Mouse (Mus musculus): ENCODE data around the gene Scly. TPM values are rescaled to one million over a fixed set of nuclear protein-coding genes. Genes with fewer than 3 reads are reported as not detected.

Scly gene
- polyA plus RNA-seq, 1 experiment from 2014 or later, result 11.7 TPM

DNA sequence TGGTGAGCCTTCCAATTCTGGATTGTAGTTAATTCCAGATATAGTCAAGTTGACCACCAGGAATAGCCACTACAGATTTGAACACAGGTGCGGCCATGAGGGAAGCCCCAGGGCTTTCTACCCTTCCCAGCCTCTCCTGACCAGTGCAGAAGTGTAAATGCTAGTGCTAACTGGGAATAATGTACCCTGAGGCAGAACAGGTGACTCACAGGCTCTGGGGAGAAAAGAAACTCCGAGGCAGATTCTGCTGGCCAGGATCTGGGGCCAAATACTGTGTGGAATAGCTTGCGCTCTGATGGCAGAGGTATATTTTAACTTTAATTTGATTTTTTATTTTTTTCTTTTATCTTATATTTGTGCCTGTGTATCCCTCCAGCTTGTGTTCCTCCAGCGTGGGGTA, 6.5 kb downstream of the Scly start:
- ATAC-seq (replicated peaks; ENCODE audit: insufficient number of reproducible peaks, low FRiP score, low TSS enrichment, low read depth) (no peak), DNase-seq (ENCODE audit: low spot score) (no peak)
- Histone ChIP-seq H3K27me3 (ENCODE audit: control insufficient read depth, insufficient read depth, low read length) (no peaks in the 10 kb centered on the region), H3K4me2 (ENCODE audit: low read depth, low read length) (no peak overlapping the region), H3K9ac (replicated peaks; ENCODE audit: low read length) (no peak overlapping the region), H3K9me3 (replicated peaks; ENCODE audit: control insufficient read depth, low read length) (no peaks in the 10 kb centered on the region), H3K4me1 (ENCODE audit: control insufficient read depth, insufficient read depth, low read length) (no peaks in the 10 kb centered on the region), H3K27ac (replicated peaks; ENCODE audit: low read depth, low read length) (no peak overlapping the region), H3K4me3 (ENCODE audit: low read depth, low read length) (no peak overlapping the region), H3K36me3 (replicated peaks; ENCODE audit: control insufficient read depth, insufficient read depth, low read depth, low read length) (no peaks in the 10 kb centered on the region)
- WGBS, result 91% methylated on average over 4 of the region's 4 CpGs

DNA sequence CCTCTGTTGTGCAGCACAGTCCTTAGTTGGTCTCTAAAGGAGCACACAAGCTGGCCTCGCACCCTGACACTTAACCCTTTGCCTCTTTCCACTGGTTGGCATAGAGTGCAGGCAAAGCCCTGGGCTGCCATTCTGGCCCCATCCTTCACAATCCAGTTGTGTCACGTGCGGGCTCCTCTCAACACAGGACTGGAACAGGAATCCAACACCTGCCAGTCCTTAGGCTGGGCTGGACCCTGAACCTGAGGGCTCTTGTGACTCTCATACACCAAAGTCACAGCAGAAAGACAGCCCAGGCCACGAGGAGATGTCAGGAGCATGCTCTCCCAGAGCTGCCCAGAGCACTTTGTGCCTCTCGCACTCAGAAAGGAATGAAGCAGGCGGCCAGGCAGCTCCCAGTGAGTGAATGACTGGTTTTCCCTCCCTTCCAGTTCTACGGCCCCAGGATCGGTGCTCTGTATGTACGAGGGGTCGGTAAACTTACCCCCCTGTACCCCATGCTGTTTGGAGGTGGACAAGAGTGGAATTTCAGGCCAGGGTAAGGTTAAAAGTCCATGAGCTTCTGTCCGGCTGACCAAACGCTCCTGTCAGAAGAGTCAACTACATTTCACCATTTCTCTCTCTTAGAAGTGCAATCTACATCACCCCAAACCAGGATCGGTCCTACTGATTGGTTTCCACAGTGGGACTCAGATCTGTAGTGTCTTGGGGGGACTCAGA, 11.4 kb downstream of the Scly start:
- Histone ChIP-seq H3K4me3 (ENCODE audit: low read depth, low read length) (no peak overlapping the region), H3K9me3 (replicated peaks; ENCODE audit: control insufficient read depth, low read length) (no peaks in the 10 kb centered on the region), H3K36me3 (replicated peaks; ENCODE audit: control insufficient read depth, insufficient read depth, low read depth, low read length) (no peaks in the 10 kb centered on the region), H3K9ac (replicated peaks; ENCODE audit: low read length) (no peak overlapping the region), H3K4me2 (ENCODE audit: low read depth, low read length) (no peak overlapping the region), H3K4me1 (ENCODE audit: control insufficient read depth, insufficient read depth, low read length) (no peaks in the 10 kb centered on the region), H3K27me3 (ENCODE audit: control insufficient read depth, insufficient read depth, low read length) (no peaks in the 10 kb centered on the region), H3K27ac (replicated peaks; ENCODE audit: low read depth, low read length) (no peak overlapping the region)
- 90% methylated on average over 13 of the region's 13 CpGs for WGBS
- DNase-seq (ENCODE audit: low spot score) (no peak), ATAC-seq (replicated peaks; ENCODE audit: insufficient number of reproducible peaks, low FRiP score, low TSS enrichment, low read depth) (no peak)

DNA sequence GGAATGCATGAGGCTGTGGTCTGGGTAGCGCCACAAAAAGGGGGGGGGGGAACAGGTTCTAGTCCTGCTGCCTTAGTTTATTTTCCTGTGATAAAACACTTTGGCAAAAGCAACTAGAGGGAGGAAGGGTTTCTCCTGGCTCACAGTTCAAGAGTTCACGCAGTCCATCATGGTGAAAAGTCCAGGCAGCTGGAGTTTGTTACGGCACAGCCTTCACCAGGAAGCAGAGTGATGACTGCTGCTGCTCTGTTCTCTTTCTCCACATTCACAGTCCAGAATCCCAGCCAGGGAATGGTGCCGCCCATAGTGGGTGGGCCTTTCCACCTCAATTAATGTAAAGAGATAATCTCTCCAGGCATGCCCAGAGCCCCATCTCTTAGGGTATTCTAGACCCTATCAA, 14.1 kb downstream of the Scly start:
- DNase-seq (ENCODE audit: low spot score) (no peak), ATAC-seq (replicated peaks; ENCODE audit: insufficient number of reproducible peaks, low FRiP score, low TSS enrichment, low read depth) (no peak)
- no peaks in the 10 kb centered on the region for H3K4me1 ChIP-seq (ENCODE audit: control insufficient read depth, insufficient read depth, low read length)
- no peaks in the 10 kb centered on the region for H3K9me3 ChIP-seq (replicated peaks; ENCODE audit: control insufficient read depth, low read length)
- no peaks in the 10 kb centered on the region for H3K36me3 ChIP-seq (replicated peaks; ENCODE audit: control insufficient read depth, insufficient read depth, low read depth, low read length)
- H3K9ac ChIP-seq (replicated peaks; ENCODE audit: low read length), result no peak overlapping the region
- H3K27me3 ChIP-seq (ENCODE audit: control insufficient read depth, insufficient read depth, low read length), result no peaks in the 10 kb centered on the region
- no peak overlapping the region for H3K4me2 ChIP-seq (ENCODE audit: low read depth, low read length)
- H3K27ac ChIP-seq (replicated peaks; ENCODE audit: low read depth, low read length), result no peak overlapping the region
- 90% methylated on average over 4 of the region's 4 CpGs for WGBS
- H3K4me3 ChIP-seq (ENCODE audit: low read depth, low read length), result no peak overlapping the region

DNA sequence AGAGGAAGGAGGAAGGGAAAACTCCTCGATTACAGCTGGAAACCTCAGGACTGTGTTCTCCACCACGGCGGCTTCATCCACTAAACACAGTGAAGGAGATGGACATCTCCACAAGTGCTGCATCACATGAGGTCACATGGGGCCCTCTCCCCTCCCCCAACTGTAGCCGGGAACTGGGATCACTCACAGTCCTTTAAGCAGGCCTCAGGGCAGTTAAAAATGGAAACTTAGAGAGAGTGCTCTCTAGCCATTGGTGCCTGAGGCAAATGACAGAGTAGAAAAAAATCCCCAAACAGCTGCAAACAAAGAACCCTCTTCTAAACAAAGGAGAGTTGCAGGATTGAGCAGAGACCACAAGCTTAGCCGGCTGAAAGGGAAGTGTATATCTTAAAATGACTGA, 15.1 kb downstream of the Scly start:
- Histone ChIP-seq H3K4me1 (ENCODE audit: control insufficient read depth, insufficient read depth, low read length) (no peaks in the 10 kb centered on the region), H3K27me3 (ENCODE audit: control insufficient read depth, insufficient read depth, low read length) (no peaks in the 10 kb centered on the region), H3K4me3 (ENCODE audit: low read depth, low read length) (no peak overlapping the region), H3K9ac (replicated peaks; ENCODE audit: low read length) (no peak overlapping the region; the same call in 1 of the 2 replicates), H3K36me3 (replicated peaks; ENCODE audit: control insufficient read depth, insufficient read depth, low read depth, low read length) (no peaks in the 10 kb centered on the region), H3K27ac (replicated peaks; ENCODE audit: low read depth, low read length) (0 out of 2 replicates have a peak overlapping the region, but pooled peaks have one; percentile 13), H3K9me3 (replicated peaks; ENCODE audit: control insufficient read depth, low read length) (no peaks in the 10 kb centered on the region), H3K4me2 (ENCODE audit: low read depth, low read length) (no peak overlapping the region)
- peak; percentile 65 for DNase-seq (ENCODE audit: low spot score)
- 0 out of 2 replicates have a peak, but pooled peaks have one; percentile 23 for ATAC-seq (replicated peaks; ENCODE audit: insufficient number of reproducible peaks, low FRiP score, low TSS enrichment, low read depth)
- WGBS, result 29% methylated on average over 5 of the region's 5 CpGs

DNA sequence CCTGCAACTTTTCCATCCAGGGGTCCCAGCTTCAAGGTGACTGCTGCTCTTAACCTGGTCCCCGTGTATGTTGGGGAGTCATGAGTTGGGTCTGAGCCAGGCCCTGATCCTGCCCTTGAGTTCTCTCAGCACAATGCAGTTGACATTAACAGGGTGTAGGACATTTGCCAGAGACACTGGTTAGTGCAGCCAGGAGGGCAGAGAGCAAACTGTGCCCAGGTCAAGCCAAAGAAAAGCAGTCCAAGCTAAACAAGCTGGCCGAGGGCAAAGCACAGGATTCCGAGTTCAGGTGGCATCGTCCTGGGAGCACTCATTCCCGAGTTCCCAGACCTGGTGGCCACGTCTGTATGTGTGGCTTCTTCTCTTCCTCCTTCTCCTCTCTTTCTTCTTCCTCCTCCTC, 19.5 kb downstream of the Scly start:
- Histone ChIP-seq H3K4me2 (ENCODE audit: low read depth, low read length) (no peak overlapping the region), H3K27me3 (ENCODE audit: control insufficient read depth, insufficient read depth, low read length) (no peaks in the 10 kb centered on the region), H3K27ac (replicated peaks; ENCODE audit: low read depth, low read length) (no peak overlapping the region), H3K36me3 (replicated peaks; ENCODE audit: control insufficient read depth, insufficient read depth, low read depth, low read length) (no peaks in the 10 kb centered on the region), H3K9ac (replicated peaks; ENCODE audit: low read length) (no peak overlapping the region), H3K4me3 (ENCODE audit: low read depth, low read length) (no peak overlapping the region), H3K4me1 (ENCODE audit: control insufficient read depth, insufficient read depth, low read length) (no peaks in the 10 kb centered on the region), H3K9me3 (replicated peaks; ENCODE audit: control insufficient read depth, low read length) (no peaks in the 10 kb centered on the region)
- whole genome bisulfite sequencing, result 81% methylated on average over 6 of the region's 6 CpGs
- no peak for ATAC-seq (replicated peaks; ENCODE audit: insufficient number of reproducible peaks, low FRiP score, low TSS enrichment, low read depth)
- no peak for DNase-seq (ENCODE audit: low spot score)

DNA sequence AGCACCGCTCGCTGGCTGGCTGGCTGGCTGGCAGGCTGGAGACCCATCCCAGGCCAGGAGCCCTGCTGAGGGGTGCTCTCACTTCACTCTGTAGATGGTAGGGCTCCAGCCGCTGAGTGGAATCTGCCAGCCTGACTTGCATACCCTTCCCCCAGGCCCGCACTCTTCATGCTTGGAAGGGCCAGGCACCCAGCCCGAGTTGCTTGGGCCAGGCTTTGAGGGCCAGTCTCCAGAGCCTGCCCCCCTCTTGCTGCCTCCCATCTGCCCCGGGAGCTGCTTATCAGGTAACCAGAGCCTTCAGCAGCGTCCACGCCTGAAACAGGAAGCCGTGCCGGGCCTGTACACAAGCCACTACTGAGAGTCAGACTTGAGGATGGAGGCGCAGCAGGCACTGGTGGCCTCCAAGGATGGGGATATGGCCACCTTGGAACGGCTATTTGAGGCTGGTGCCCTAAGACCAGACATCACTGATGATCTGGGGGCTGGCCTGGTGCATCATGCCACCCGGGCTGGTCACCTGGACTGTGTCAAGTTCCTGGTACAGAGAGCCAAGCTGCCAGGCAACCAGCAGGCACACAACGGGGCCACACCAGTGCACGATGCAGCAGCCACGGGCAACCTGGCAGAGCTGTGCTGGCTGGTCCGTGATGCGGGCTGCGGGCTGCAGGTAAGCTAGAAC, 23.8 kb downstream of the Scly start, which contains the start of gene Espnl:
TSS of gene Espnl (plus strand) at position 316 of the 679 bp plus-strand sequence.
- H3K9me3 ChIP-seq (replicated peaks; ENCODE audit: control insufficient read depth, low read length), result no peaks in the 10 kb centered on the region

DNA sequence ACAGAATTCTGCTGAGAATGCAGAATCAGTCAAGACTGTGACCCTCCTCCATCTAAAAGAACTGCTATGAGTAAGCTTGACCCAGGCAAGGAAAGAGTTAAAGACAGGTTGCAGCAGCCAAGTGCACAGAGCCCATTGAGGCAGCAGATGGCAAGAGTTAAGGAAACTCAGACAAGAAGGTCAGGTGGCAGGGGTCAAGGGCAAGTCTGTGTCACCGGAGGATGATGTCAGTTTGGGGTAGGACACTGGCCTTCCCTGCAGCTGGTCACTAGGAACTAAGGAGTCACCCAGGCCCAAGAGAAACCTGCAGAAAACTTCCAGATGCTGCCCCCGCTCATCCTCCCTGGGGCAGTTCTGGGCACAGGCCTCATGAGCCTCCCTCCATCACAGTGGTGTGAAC, 26.5 kb downstream of the Scly start:
- Histone ChIP-seq H3K9ac (replicated peaks; ENCODE audit: low read length) (no peak overlapping the region), H3K4me1 (ENCODE audit: control insufficient read depth, insufficient read depth, low read length) (no peaks in the 10 kb centered on the region), H3K36me3 (replicated peaks; ENCODE audit: control insufficient read depth, insufficient read depth, low read depth, low read length) (no peaks in the 10 kb centered on the region), H3K9me3 (replicated peaks; ENCODE audit: control insufficient read depth, low read length) (no peaks in the 10 kb centered on the region), H3K4me2 (ENCODE audit: low read depth, low read length) (no peak overlapping the region), H3K27ac (replicated peaks; ENCODE audit: low read depth, low read length) (no peak overlapping the region), H3K4me3 (ENCODE audit: low read depth, low read length) (no peak overlapping the region), H3K27me3 (ENCODE audit: control insufficient read depth, insufficient read depth, low read length) (no peaks in the 10 kb centered on the region)
- WGBS, result 61% methylated on average over 2 of the region's 2 CpGs
- DNase-seq (ENCODE audit: low spot score) (no peak), ATAC-seq (replicated peaks; ENCODE audit: insufficient number of reproducible peaks, low FRiP score, low TSS enrichment, low read depth) (no peak)

More for the DNA sequence above, 23.8 kb downstream of the Scly start, which contains the start of gene Espnl:
- no peak for ATAC-seq (replicated peaks; ENCODE audit: insufficient number of reproducible peaks, low FRiP score, low TSS enrichment, low read depth)
- Histone ChIP-seq H3K4me2 (ENCODE audit: low read depth, low read length) (no peak within 1 kb of the TSS), H3K27ac (replicated peaks; ENCODE audit: low read depth, low read length) (no peak within 1 kb of the TSS), H3K4me3 (ENCODE audit: low read depth, low read length) (no peak within 1 kb of the TSS), H3K27me3 (ENCODE audit: control insufficient read depth, insufficient read depth, low read length) (no peaks in the 10 kb centered on the region), H3K9ac (replicated peaks; ENCODE audit: low read length) (peak within 1 kb of the TSS; percentile 6; the same call in 1 of the 2 replicates), H3K4me1 (ENCODE audit: control insufficient read depth, insufficient read depth, low read length) (no peaks in the 10 kb centered on the region), H3K36me3 (replicated peaks; ENCODE audit: control insufficient read depth, insufficient read depth, low read depth, low read length) (no peaks in the 10 kb centered on the region)
- no peak for DNase-seq (ENCODE audit: low spot score)
- 66% methylated on average over 19 of the region's 19 CpGs for WGBS

DNA sequence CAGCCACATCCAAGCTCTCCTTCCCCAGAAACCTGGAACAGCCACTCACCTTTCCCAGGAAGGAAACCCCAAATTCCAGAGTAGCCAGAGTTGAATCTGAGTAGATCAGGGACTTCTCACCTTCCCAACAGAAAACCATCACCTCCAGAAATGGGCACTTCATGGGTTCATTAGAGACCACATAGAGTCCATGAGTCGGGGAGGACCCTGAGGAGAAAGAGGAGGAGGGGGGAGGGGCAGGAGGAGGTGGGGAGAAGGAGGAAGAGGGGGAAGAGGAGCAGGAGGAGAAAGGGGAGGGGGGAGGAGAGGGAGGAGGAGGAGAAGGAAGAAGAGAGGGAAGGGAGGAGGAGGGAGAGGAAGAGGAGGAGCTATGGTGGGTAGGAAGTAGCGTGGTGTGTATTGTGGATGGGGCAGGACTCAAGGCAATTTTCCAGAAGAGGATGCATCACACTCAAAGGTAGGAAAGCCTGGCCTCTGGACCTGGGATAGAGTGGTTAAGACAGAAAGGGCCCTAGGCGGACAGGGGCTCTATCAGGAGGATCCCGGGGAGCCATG, 27.4 kb downstream of the Scly start:
- no peak overlapping the region for H3K4me3 ChIP-seq (ENCODE audit: low read depth, low read length)
- 63% methylated on average over 4 of the region's 4 CpGs for WGBS

More for the DNA sequence above, 27.4 kb downstream of the Scly start:
- no peaks in the 10 kb centered on the region for H3K27me3 ChIP-seq (ENCODE audit: control insufficient read depth, insufficient read depth, low read length)
- H3K4me1 ChIP-seq (ENCODE audit: control insufficient read depth, insufficient read depth, low read length), result no peaks in the 10 kb centered on the region
- H3K9me3 ChIP-seq (replicated peaks; ENCODE audit: control insufficient read depth, low read length), result no peaks in the 10 kb centered on the region
- H3K4me2 ChIP-seq (ENCODE audit: low read depth, low read length), result no peak overlapping the region
- ATAC-seq (replicated peaks; ENCODE audit: insufficient number of reproducible peaks, low FRiP score, low TSS enrichment, low read depth), result no peak
- DNase-seq (ENCODE audit: low spot score), result no peak
- no peak overlapping the region for H3K9ac ChIP-seq (replicated peaks; ENCODE audit: low read length)
- no peaks in the 10 kb centered on the region for H3K36me3 ChIP-seq (replicated peaks; ENCODE audit: control insufficient read depth, insufficient read depth, low read depth, low read length)
- no peak overlapping the region for H3K27ac ChIP-seq (replicated peaks; ENCODE audit: low read depth, low read length)

Data from embryonic facial prominence, embryonic 11.5 days (tissue).